ENCODE assay signal across 10 mouse cellular contexts in the genomic region with DNA sequence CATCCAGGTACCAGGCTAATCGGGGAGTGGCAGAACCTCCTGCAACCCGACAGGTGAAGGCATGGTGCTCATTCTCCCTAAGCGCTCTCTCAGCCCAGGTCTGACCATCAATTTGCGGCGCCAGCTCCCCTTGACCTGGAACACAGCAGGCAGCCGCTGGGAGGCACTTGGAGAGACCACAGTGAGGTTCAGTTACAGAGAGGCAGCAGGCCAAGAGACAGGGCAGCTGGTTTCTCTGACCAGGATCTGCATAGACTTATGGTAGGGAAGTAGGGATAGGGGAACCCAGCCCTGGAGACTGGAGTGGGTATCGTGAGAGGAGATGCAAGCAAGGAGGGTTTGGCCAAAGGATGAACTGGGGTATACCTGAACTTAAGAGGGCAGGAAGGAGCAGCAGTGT. TPM values are rescaled to one million over a fixed set of nuclear protein-coding genes. Genes with fewer than 3 reads are reported as not detected.
DNase-seq lines count a peak whose midpoint lies in the region; ATAC-seq and TF ChIP-seq lines count a peak whose summit lies in the region.
"Had no signal": no experiment of that assay in that cellular context is flagged by ENCODE, and none has a peak within 500 bp of the region (broad histone marks: within the 10 kb centered on the region; RNA-seq: fewer than 3 reads in every experiment).

No protein-coding gene starts in this region.

- intact Hi-C loops in left cerebral cortex, postnatal 10 days (cut with DNase I): no loop called here

- no peaks in the 10 kb centered on the region for H3K9me3 ChIP-seq in kidney, embryonic 16.5 days (ENCODE audit: low read length)
- H3K9me3 ChIP-seq in forebrain, embryonic 12.5 days: no peaks in the 10 kb centered on the region
- H3K9me3 ChIP-seq in intestine, postnatal 0 days (ENCODE audit: control insufficient read depth): no peaks in the 10 kb centered on the region
- H3K9me3 ChIP-seq in neural tube, embryonic 13.5 days: no peaks in the 10 kb centered on the region

- H3K27me3 ChIP-seq in kidney, embryonic 16.5 days (ENCODE audit: insufficient read depth, low read length): no peaks in the 10 kb centered on the region
- peaks cover 45% of the 10 kb centered on the region for H3K27me3 ChIP-seq in forebrain, embryonic 12.5 days
- H3K27me3 ChIP-seq in intestine, postnatal 0 days (replicated peaks; ENCODE audit: control insufficient read depth, insufficient read depth, low read length): no peaks in the 10 kb centered on the region
- H3K27me3 ChIP-seq in neural tube, embryonic 13.5 days: peaks cover 24% of the 10 kb centered on the region
- H3K27me3 ChIP-seq: Patski had no signal

- H3K27ac ChIP-seq in kidney, embryonic 16.5 days (ENCODE audit: low read length): no peak overlapping the region
- no peak overlapping the region for H3K27ac ChIP-seq in forebrain, embryonic 12.5 days
- no peak overlapping the region for H3K27ac ChIP-seq in intestine, postnatal 0 days (ENCODE audit: low read depth, low read length)
- H3K27ac ChIP-seq in neural tube, embryonic 13.5 days (replicated peaks): no peak overlapping the region

- H3K36me3 ChIP-seq in kidney, embryonic 16.5 days (ENCODE audit: insufficient read depth, low read length): no peaks in the 10 kb centered on the region
- no peaks in the 10 kb centered on the region for H3K36me3 ChIP-seq in forebrain, embryonic 12.5 days (replicated peaks)
- H3K36me3 ChIP-seq in intestine, postnatal 0 days (ENCODE audit: control insufficient read depth, insufficient read depth): no peaks in the 10 kb centered on the region
- no peaks in the 10 kb centered on the region for H3K36me3 ChIP-seq in neural tube, embryonic 13.5 days

- H3K9ac ChIP-seq in kidney, embryonic 16.5 days (replicated peaks; ENCODE audit: low read length): no peak overlapping the region; the same call in 1 of the 2 replicates
- no peak overlapping the region for H3K9ac ChIP-seq in forebrain, embryonic 12.5 days
- H3K9ac ChIP-seq in intestine, postnatal 0 days (ENCODE audit: low read depth, low read length): no peak overlapping the region
- H3K9ac ChIP-seq in neural tube, embryonic 13.5 days: peak overlapping the region; percentile 75

- no peak for ATAC-seq in kidney, embryonic 16.5 days (ENCODE audit: low FRiP score, low TSS enrichment)
- ATAC-seq in forebrain, embryonic 12.5 days (ENCODE audit: low FRiP score): no peak
- ATAC-seq in intestine, postnatal 0 days: no peak
- no peak for ATAC-seq in neural tube, embryonic 13.5 days (ENCODE audit: low read depth)

- H3K4me3 ChIP-seq in kidney, embryonic 16.5 days (ENCODE audit: low read length): peak overlapping the region; percentile 58; the same call in 1 of the 2 replicates
- H3K4me3 ChIP-seq in forebrain, embryonic 12.5 days (replicated peaks): peak overlapping the region; percentile 56
- H3K4me3 ChIP-seq in intestine, postnatal 0 days (ENCODE audit: low read depth, low read length): peak overlapping the region; percentile 47; the same call in 1 of the 2 replicates
- peak overlapping the region; percentile 59 for H3K4me3 ChIP-seq in neural tube, embryonic 13.5 days

- H3K4me2 ChIP-seq in kidney, embryonic 16.5 days (replicated peaks; ENCODE audit: low read depth, low read length): peak overlapping the region; percentile 76
- H3K4me2 ChIP-seq in forebrain, embryonic 12.5 days: peak overlapping the region; percentile 85
- H3K4me2 ChIP-seq in intestine, postnatal 0 days (replicated peaks; ENCODE audit: low read depth): peak overlapping the region; percentile 87; the same call in 1 of the 2 replicates
- peak overlapping the region; percentile 94 for H3K4me2 ChIP-seq in neural tube, embryonic 13.5 days

- no peak for TF ChIP-seq CTCF in intestine, postnatal 0 days (IDR thresholded peaks at IDR 0.05; ENCODE audit: low read depth)

- peaks cover 29% of the 10 kb centered on the region for H3K4me1 ChIP-seq in kidney, embryonic 16.5 days (ENCODE audit: insufficient read depth, low read length)
- H3K4me1 ChIP-seq in forebrain, embryonic 12.5 days: peaks cover 17% of the 10 kb centered on the region
- 0 out of 2 replicates have a peak, but pooled peaks cover 6% of the 10 kb centered on the region for H3K4me1 ChIP-seq in intestine, postnatal 0 days (replicated peaks; ENCODE audit: control insufficient read depth, insufficient read depth, low read length)
- peaks cover 22% of the 10 kb centered on the region for H3K4me1 ChIP-seq in neural tube, embryonic 13.5 days (replicated peaks)

- 48% methylated on average over 7 of the region's 7 CpGs for WGBS in kidney, embryonic 16.5 days
- WGBS in forebrain, embryonic 12.5 days: 42% methylated on average over 7 of the region's 7 CpGs
- 38% methylated on average over 7 of the region's 7 CpGs for WGBS in intestine, postnatal 0 days
- 36% methylated on average over 7 of the region's 7 CpGs for WGBS in neural tube, embryonic 13.5 days

- no peak for DNase-seq in kidney, adult 8-10 months
- DNase-seq in ovary, postnatal 14 days (ENCODE audit: low spot score): no peak
- no peak for DNase-seq in ovary, adult 18-20 months (ENCODE audit: low spot score)
- DNase-seq in left cerebral cortex, postnatal 10 days (ENCODE audit: extremely low spot score in 1 of 2, low spot score in 2 of 2): no peak

RNA-seq across cellular contexts. Expression of gene Tmem25, which starts 0.8 kb away (rescaled TPM):
- 34.9 and 40.4 TPM in 2 replicates for polyA plus RNA-seq in kidney, embryonic 16.5 days (2015; fragmentation: Nextera tagmentation; extraction: Ambion mirVana)
- polyA plus RNA-seq in forebrain, embryonic 12.5 days (2016; fragmentation: Nextera tagmentation; extraction: Ambion mirVana): 3.6 and 4.4 TPM in 2 replicates
- 4.2 and 4.9 TPM in 2 replicates for polyA plus RNA-seq in intestine, postnatal 0 days (2015; fragmentation: Nextera tagmentation; extraction: Ambion mirVana)
- 13.8 and 14.1 TPM in 2 replicates for polyA plus RNA-seq in neural tube, embryonic 13.5 days (2015; fragmentation: Nextera tagmentation; extraction: Ambion mirVana)
- total RNA-seq in left cerebral cortex, postnatal 10 days (2021): 10 to 100 TPM; 31.3 to 31.6 TPM

RNA-seq across cellular contexts. Expression of gene Ttc36, which starts 4.6 kb away (rescaled TPM):
- polyA plus RNA-seq in kidney, embryonic 16.5 days (2015; fragmentation: Nextera tagmentation; extraction: Ambion mirVana): 161 and 182 TPM in 2 replicates
- polyA plus RNA-seq in forebrain, embryonic 12.5 days (2016; fragmentation: Nextera tagmentation; extraction: Ambion mirVana): 0.31 and 0.82 TPM in 2 replicates
- 3.2 and 4.0 TPM in 2 replicates for polyA plus RNA-seq in intestine, postnatal 0 days (2015; fragmentation: Nextera tagmentation; extraction: Ambion mirVana)
- polyA plus RNA-seq in neural tube, embryonic 13.5 days (2015; fragmentation: Nextera tagmentation; extraction: Ambion mirVana): not detected in 2 replicates
- total RNA-seq in left cerebral cortex, postnatal 10 days (2021): 1 to 10 TPM; 1.2 to 1.4 TPM
- polyA plus RNA-seq: embryonic facial prominence, embryonic 11.5 days had no signal

RNA-seq across cellular contexts. Expression of gene Ift46, which starts 30.6 kb away (rescaled TPM):
- polyA plus RNA-seq in kidney, embryonic 16.5 days (2015; fragmentation: Nextera tagmentation; extraction: Ambion mirVana): 100 and 111 TPM in 2 replicates
- 124 and 130 TPM in 2 replicates for polyA plus RNA-seq in forebrain, embryonic 12.5 days (2016; fragmentation: Nextera tagmentation; extraction: Ambion mirVana)
- polyA plus RNA-seq in intestine, postnatal 0 days (2015; fragmentation: Nextera tagmentation; extraction: Ambion mirVana): 52.8 and 56.9 TPM in 2 replicates
- polyA plus RNA-seq in neural tube, embryonic 13.5 days (2015; fragmentation: Nextera tagmentation; extraction: Ambion mirVana): 172 and 174 TPM in 2 replicates
- 10 to 100 TPM; 75.4 to 78.2 TPM for total RNA-seq in left cerebral cortex, postnatal 10 days (2021)

RNA-seq across cellular contexts. Expression of gene Arcn1, which starts 30.7 kb away (rescaled TPM):
- polyA plus RNA-seq in kidney, embryonic 16.5 days (2015; fragmentation: Nextera tagmentation; extraction: Ambion mirVana): 217 and 219 TPM in 2 replicates
- 167 and 170 TPM in 2 replicates for polyA plus RNA-seq in forebrain, embryonic 12.5 days (2016; fragmentation: Nextera tagmentation; extraction: Ambion mirVana)
- 113 and 121 TPM in 2 replicates for polyA plus RNA-seq in intestine, postnatal 0 days (2015; fragmentation: Nextera tagmentation; extraction: Ambion mirVana)
- polyA plus RNA-seq in neural tube, embryonic 13.5 days (2015; fragmentation: Nextera tagmentation; extraction: Ambion mirVana): 147 and 168 TPM in 2 replicates
- total RNA-seq in left cerebral cortex, postnatal 10 days (2021): 100 to 1,000 TPM; 103 to 113 TPM

Comparison
In these comparisons a context has a peak if more than half of its experiments do, and no peak if none do; other contexts are left out.
1. RNA of gene Ttc36, which starts 4.6 kb away (polyA plus RNA-seq): 161 to 182 TPM in kidney, embryonic 16.5 days; 3.2 to 4.0 TPM in intestine, postnatal 0 days, 0.31 to 0.82 TPM in forebrain, embryonic 12.5 days and not detected in neural tube, embryonic 13.5 days; every median in the first group is over 10 times any median in the second.
2. Peak in every context shown above with its lines, with median percentiles within 50 percentile points of each other: H3K4me2 ChIP-seq and H3K4me3 ChIP-seq.